Mouse (Mus musculus) spleen, adult 10 weeks (tissue): ENCODE results near the gene Vmn1r88. TPM values are rescaled to one million over a fixed set of nuclear protein-coding genes. Genes with fewer than 3 reads are reported as not detected.

Experiments
- polyA plus RNA-seq: library from polyadenylated mRNA; stranded (reverse); fragments of 350-450 nt; fragmentation: Illumina TruSeq; extraction: RNeasy Lipid Tissue Mini Kit (QIAGEN cat#74804); gene quantifications from one replicate; pipeline ENCODE4 v1.2.3, GENCODE M21; 2015; ENCODE audit warnings: low replicate concordance; ENCODE audit not compliant: insufficient read depth

Vmn1r88 gene
- polyA plus RNA-seq: not detected

GRCm38 (mm10) chr7:13159268-13159667 is at the start of gene Vmn1r88:
Gene Vmn1r88 (plus strand): TSS chr7:13159568.

DNA sequence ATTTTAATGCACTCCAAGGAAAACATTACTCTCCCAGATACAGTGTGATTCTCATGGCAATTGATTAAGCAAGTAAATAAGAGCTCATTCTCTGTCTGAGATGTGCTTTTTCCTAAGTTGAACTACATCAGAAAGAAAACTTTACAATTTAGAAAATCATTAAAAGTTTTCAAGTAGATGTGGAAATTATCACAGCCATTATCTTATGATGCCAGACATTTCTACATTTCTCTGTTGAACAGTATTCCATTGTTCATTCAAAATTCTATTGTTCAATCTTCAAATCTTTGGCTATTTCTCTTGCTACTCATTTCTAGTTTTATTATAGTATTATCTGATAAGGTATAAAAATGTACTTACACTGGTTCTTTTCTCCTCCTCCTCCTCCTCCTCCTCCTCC is 39.6 kb upstream of the Vmn1r88 start, which contains the start of gene Vmn1r86:
Gene Vmn1r86 (minus strand): TSS at position 101 of the 400 bp plus-strand sequence.

GRCm38 (mm10) chr7:13140057-13140456 is 19.3 kb upstream of the Vmn1r88 start, which contains the start of gene Vmn1r87:
Gene Vmn1r87 (minus strand): TSS chr7:13140157.

DNA sequence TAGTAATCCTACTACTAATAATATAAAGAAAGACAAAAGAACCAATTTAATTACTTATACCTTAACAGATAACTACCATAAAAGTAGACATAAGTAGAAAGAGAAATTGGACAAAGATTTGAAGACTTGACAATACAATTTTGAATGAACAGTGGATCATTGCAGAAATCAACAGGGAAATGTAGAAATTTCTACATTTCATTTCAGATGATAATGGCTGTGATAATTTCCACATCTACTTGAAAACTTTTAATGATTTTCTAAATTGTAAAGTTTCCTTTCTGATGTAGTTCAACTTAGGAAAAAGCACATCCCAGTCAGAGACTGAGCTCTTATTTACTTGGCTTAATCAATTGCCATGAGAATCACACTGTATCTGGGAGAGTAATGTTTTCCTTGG is 53.4 kb downstream of the Vmn1r88 start, which contains the start of gene Vmn1r89:
Gene Vmn1r89 (plus strand): TSS at position 301 of the 400 bp plus-strand sequence.

Other genes starting within 250 kb of the Vmn1r88 start
- 814 TPM for gene Rps5, start 237.3 kb upstream of the Vmn1r88 start, polyA plus RNA-seq
- 0.29 TPM for gene Rnf225, start 232.2 kb upstream of the Vmn1r88 start, polyA plus RNA-seq
- gene Zfp324, start 193.7 kb upstream of the Vmn1r88 start, polyA plus RNA-seq: 5.0 TPM
- 9.2 TPM for gene Zfp446, start 181.7 kb upstream of the Vmn1r88 start, polyA plus RNA-seq
- gene Slc27a5, start 161.4 kb upstream of the Vmn1r88 start, polyA plus RNA-seq: 0.10 TPM
- gene Trim28, start 160.5 kb upstream of the Vmn1r88 start, polyA plus RNA-seq: 194 TPM
- 4.0 TPM for gene Zbtb45, start 149.5 kb upstream of the Vmn1r88 start, polyA plus RNA-seq
- gene Chmp2a, start 124.8 kb upstream of the Vmn1r88 start, polyA plus RNA-seq: 153 TPM
- gene Ube2m, start 121.3 kb upstream of the Vmn1r88 start, polyA plus RNA-seq: 112 TPM
- 0.65 TPM for gene Mzf1, start 104.8 kb upstream of the Vmn1r88 start, polyA plus RNA-seq
- not detected for gene Vmn1r85, start 64.4 kb upstream of the Vmn1r88 start, polyA plus RNA-seq
- gene Vmn1r86, start 39.7 kb upstream of the Vmn1r88 start, polyA plus RNA-seq: not detected
- gene Vmn1r87, start 19.4 kb upstream of the Vmn1r88 start, polyA plus RNA-seq: not detected
- not detected for gene Vmn1r89, start 53.5 kb downstream of the Vmn1r88 start, polyA plus RNA-seq
- 37.2 TPM for gene Lig1, start 117.7 kb downstream of the Vmn1r88 start, polyA plus RNA-seq
- 7.2 TPM for gene Zswim9, start 119.2 kb downstream of the Vmn1r88 start, polyA plus RNA-seq
- 1.7 TPM for gene Pla2g4c, start 165.1 kb downstream of the Vmn1r88 start, polyA plus RNA-seq
- gene Cabp5, start 238.6 kb downstream of the Vmn1r88 start, polyA plus RNA-seq: not detected